Comparison of ENCODE assay signal across 9 mouse cellular contexts in genomic region chr8:116814118-116814851, GRCm38 (mm10).
DNase-seq lines count a peak whose midpoint lies in the region; ATAC-seq and TF ChIP-seq lines count a peak whose summit lies in the region.
"Had no signal": no experiment of that assay in that cellular context is flagged by ENCODE, and none has a peak within 500 bp of the region (broad histone marks: within the 10 kb centered on the region; RNA-seq: fewer than 3 reads in every experiment).

No protein-coding gene starts in this region.

- H3K4me3 ChIP-seq in neural tube, embryonic 11.5 days (ENCODE audit: low read depth, low read length) = no peak overlapping the region
- no peak overlapping the region for H3K4me3 ChIP-seq in liver, postnatal 0 days (ENCODE audit: low read depth, low read length)
- H3K4me3 ChIP-seq: limb, embryonic 12.5 days had no signal

- no peak overlapping the region for H3K9ac ChIP-seq in neural tube, embryonic 11.5 days (ENCODE audit: low read length)
- H3K9ac ChIP-seq in liver, postnatal 0 days (replicated peaks) = no peak overlapping the region
- H3K9ac ChIP-seq: limb, embryonic 12.5 days had no signal

- TF ChIP-seq CTCF in liver, postnatal 0 days (IDR thresholded peaks at IDR 0.05; ENCODE audit: low read depth) = no peak

- no peak overlapping the region for H3K4me2 ChIP-seq in neural tube, embryonic 11.5 days (ENCODE audit: low read depth)
- H3K4me2 ChIP-seq in liver, postnatal 0 days (ENCODE audit: low read depth, low read length) = no peak overlapping the region
- H3K4me2 ChIP-seq: limb, embryonic 12.5 days had no signal

- H3K4me1 ChIP-seq in neural tube, embryonic 11.5 days (ENCODE audit: control insufficient read depth, insufficient read depth, low read length) = no peaks in the 10 kb centered on the region
- H3K4me1 ChIP-seq in liver, postnatal 0 days (ENCODE audit: insufficient read depth) = no peaks in the 10 kb centered on the region

- no peaks in the 10 kb centered on the region for H3K36me3 ChIP-seq in neural tube, embryonic 11.5 days (ENCODE audit: control insufficient read depth, insufficient read depth, low read length)
- no peaks in the 10 kb centered on the region for H3K36me3 ChIP-seq in liver, postnatal 0 days (replicated peaks; ENCODE audit: insufficient read depth, low read length)
- H3K36me3 ChIP-seq: limb, embryonic 12.5 days had no signal

- H3K27ac ChIP-seq in neural tube, embryonic 11.5 days (ENCODE audit: low read depth, low read length) = no peak overlapping the region
- H3K27ac ChIP-seq in liver, postnatal 0 days (ENCODE audit: low read depth) = no peak overlapping the region
- H3K27ac ChIP-seq: limb, embryonic 12.5 days had no signal

- no peak for TF ChIP-seq EP300 in liver, postnatal 0 days (IDR thresholded peaks at IDR 0.05; ENCODE audit: low read depth)

- no peaks in the 10 kb centered on the region for H3K27me3 ChIP-seq in neural tube, embryonic 11.5 days (ENCODE audit: control insufficient read depth, insufficient read depth, low read length)
- no peaks in the 10 kb centered on the region for H3K27me3 ChIP-seq in liver, postnatal 0 days (ENCODE audit: insufficient read depth, low read length)
- H3K27me3 ChIP-seq: limb, embryonic 12.5 days had no signal

- ATAC-seq in neural tube, embryonic 11.5 days (ENCODE audit: insufficient read depth, low FRiP score, low TSS enrichment) = no peak
- no peak for ATAC-seq in liver, postnatal 0 days

- peak; percentile 47 to 48 for DNase-seq in right cerebral cortex, postnatal 10 days (ENCODE audit: low spot score in 2 of 2)
- no peak for DNase-seq in right cerebral cortex, postnatal 25 days
- DNase-seq in cerebellum, adult 11 months = peak; percentile 64
- peak; percentile 53 for DNase-seq in gastrocnemius, postnatal 25 days
- peak; percentile 73 to 81 for DNase-seq in kidney, adult 8-10 months
- peak; percentile 15 for DNase-seq in neural tube, embryonic 11.5 days (ENCODE audit: low spot score)
- no peak for DNase-seq in spleen, postnatal 10 days (ENCODE audit: low spot score in 2 of 2)
- DNase-seq in liver, postnatal 0 days = no peak

- WGBS in neural tube, embryonic 11.5 days = 57% methylated on average over 10 of the region's 10 CpGs
- 36% methylated on average over 10 of the region's 10 CpGs for WGBS in liver, postnatal 0 days (ENCODE audit: insufficient replicate concordance)

- no peaks in the 10 kb centered on the region for H3K9me3 ChIP-seq in neural tube, embryonic 11.5 days (ENCODE audit: control insufficient read depth, low read length)
- H3K9me3 ChIP-seq in liver, postnatal 0 days (ENCODE audit: low read length) = no peaks in the 10 kb centered on the region
- H3K9me3 ChIP-seq: limb, embryonic 12.5 days had no signal

Comparison
In these comparisons a context has a peak if more than half of its experiments do, and no peak if none do; other contexts are left out.
1. DNase-seq: peak in right cerebral cortex, postnatal 10 days (2 of 2), cerebellum, adult 11 months (single experiment), gastrocnemius, postnatal 25 days (single experiment), kidney, adult 8-10 months (2 of 2) and neural tube, embryonic 11.5 days (single experiment); none in right cerebral cortex, postnatal 25 days (single experiment), spleen, postnatal 10 days (0 of 2) and liver, postnatal 0 days (single experiment).